Mouse (Mus musculus): Measurements from ENCODE around the gene Ndufv3. TPM values are rescaled to one million over a fixed set of nuclear protein-coding genes. Genes with fewer than 3 reads are reported as not detected.

The Ndufv3 gene
- total and polyA plus RNA-seq, 2 experiments from 2014 or later: 257 to 513 TPM

DNA sequence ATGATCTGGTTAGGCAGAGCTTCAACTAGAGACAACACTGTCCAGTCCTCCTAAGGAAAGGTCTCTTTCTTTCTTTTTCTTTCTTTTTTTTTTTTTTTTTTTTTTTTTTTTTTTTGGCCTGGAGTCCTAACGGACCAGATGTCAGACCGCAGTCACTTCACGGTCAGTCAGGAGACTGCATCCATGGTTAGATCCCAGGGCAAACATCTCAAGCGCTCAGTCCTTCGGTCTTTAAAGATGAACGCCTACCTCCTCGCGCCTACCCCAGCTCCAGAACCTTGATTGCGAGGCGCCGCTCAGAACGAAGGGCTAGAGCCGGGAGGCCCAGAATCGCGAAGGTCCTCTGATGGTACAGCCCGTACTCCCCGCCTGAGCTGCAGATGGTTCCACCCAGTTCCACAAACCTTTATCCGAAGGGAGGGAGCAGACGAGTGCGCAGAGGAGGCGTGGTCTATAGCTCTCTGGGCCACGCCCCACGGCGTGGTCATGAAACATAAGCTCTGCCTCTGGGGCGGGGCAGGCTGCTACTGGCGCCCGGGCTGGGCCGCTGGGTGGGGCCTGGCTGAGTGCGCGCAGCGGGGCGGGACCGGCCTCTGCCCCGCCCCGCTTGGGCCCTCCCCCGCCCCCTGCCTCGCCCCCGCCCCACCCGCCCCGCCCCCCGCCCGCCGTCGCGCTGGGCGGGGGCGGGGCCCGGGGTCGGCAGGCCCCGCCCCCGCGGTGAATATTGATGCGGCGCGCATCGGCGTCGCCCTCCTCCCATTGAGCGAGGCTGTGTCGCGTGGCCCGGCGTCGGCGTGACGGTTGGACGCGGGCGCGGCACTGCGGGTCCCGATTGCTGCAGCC is 44.3 kb downstream of the Ndufv3 start, which contains the start of gene Pknox1:
Pknox1 (plus strand) TSS at position 720 of the 843 bp plus-strand sequence.
- no peak for TF ChIP-seq CTCF (IDR thresholded peaks at IDR 0.05)
- DNase-seq (ENCODE audit: low spot score): peak; percentile 100
- Histone ChIP-seq H3K27me3 (ENCODE audit: insufficient read depth, low read length) (no peaks in the 10 kb centered on the region), H3K4me1 (ENCODE audit: insufficient read depth, low read length) (peaks cover 28% of the 10 kb centered on the region), H3K9ac (replicated peaks; ENCODE audit: low read length, poor library complexity, severe bottlenecking) (peak within 1 kb of the TSS; percentile 84), H3K4me2 (ENCODE audit: low read depth, low read length, poor library complexity, severe bottlenecking) (peak within 1 kb of the TSS; percentile 89), H3K27ac (ENCODE audit: low read depth, low read length) (peak within 1 kb of the TSS; percentile 99), H3K36me3 (ENCODE audit: insufficient read depth, low read length) (no peaks in the 10 kb centered on the region), H3K4me3 (ENCODE audit: low read depth, low read length) (peak within 1 kb of the TSS; percentile 85), H3K9me3 (ENCODE audit: low read length) (no peaks in the 10 kb centered on the region)
- ATAC-seq (ENCODE audit: low FRiP score): peak; percentile 97
- WGBS: 0% methylated on average over 49 of the region's 72 CpGs

- peak overlapping the region; percentile 99 for H3K27ac ChIP-seq (ENCODE audit: low read depth, low read length)
- no peak for DNase-seq (ENCODE audit: low spot score)
- peak overlapping the region; percentile 85 for H3K4me3 ChIP-seq (ENCODE audit: low read depth, low read length)
- TF ChIP-seq CTCF (IDR thresholded peaks at IDR 0.05): no peak
- no peaks in the 10 kb centered on the region for H3K9me3 ChIP-seq (ENCODE audit: low read length)
- no peaks in the 10 kb centered on the region for H3K36me3 ChIP-seq (ENCODE audit: insufficient read depth, low read length)
- H3K27me3 ChIP-seq (ENCODE audit: insufficient read depth, low read length): no peaks in the 10 kb centered on the region
- ATAC-seq (ENCODE audit: low FRiP score): no peak
- peak overlapping the region; percentile 84 for H3K9ac ChIP-seq (replicated peaks; ENCODE audit: low read length, poor library complexity, severe bottlenecking)
- peaks cover 31% of the 10 kb centered on the region for H3K4me1 ChIP-seq (ENCODE audit: insufficient read depth, low read length)
- H3K4me2 ChIP-seq (ENCODE audit: low read depth, low read length, poor library complexity, severe bottlenecking): peak overlapping the region; percentile 89
- 0% methylated on average over 7 of the region's 44 CpGs for WGBS
Observed at GRCm38 (mm10) chr17:31564858-31565140, 44.9 kb downstream of the Ndufv3 start.

GRCm38 (mm10) chr17:31565141-31566056 is 45.5 kb downstream of the Ndufv3 start:
- Histone ChIP-seq H3K4me1 (ENCODE audit: insufficient read depth, low read length) (peaks cover 31% of the 10 kb centered on the region), H3K9me3 (ENCODE audit: low read length) (no peaks in the 10 kb centered on the region), H3K4me3 (ENCODE audit: low read depth, low read length) (peak overlapping the region; percentile 85), H3K9ac (replicated peaks; ENCODE audit: low read length, poor library complexity, severe bottlenecking) (peak overlapping the region; percentile 84), H3K4me2 (ENCODE audit: low read depth, low read length, poor library complexity, severe bottlenecking) (peak overlapping the region; percentile 89), H3K27me3 (ENCODE audit: insufficient read depth, low read length) (no peaks in the 10 kb centered on the region), H3K27ac (ENCODE audit: low read depth, low read length) (peak overlapping the region; percentile 99), H3K36me3 (ENCODE audit: insufficient read depth, low read length) (no peaks in the 10 kb centered on the region)
- under 1% methylated on average over 69 of the region's 88 CpGs for WGBS
- ATAC-seq (ENCODE audit: low FRiP score): peak; percentile 55
- DNase-seq (ENCODE audit: low spot score): peak; percentile 86
- peak; percentile 31 for TF ChIP-seq CTCF (IDR thresholded peaks at IDR 0.05)

DNA sequence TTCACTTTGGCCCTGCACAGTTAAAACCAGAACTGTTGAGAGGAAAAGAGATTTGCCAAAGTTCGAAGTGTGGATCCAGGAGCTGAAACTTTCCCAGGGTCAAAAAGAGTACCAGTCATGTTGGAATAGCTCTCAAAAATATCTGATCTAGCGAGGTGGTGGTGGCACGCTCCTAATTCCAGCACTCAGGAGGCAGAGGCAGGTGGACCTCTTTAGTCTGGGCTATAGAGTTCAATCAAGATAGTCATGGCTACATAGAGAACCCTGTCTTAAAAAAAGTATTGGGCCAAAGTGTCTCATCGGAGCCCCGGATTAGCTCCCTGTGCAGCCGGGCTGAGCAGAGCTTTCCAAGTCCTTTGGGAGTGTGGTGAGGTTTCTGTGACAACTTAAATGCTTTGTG is 46.4 kb downstream of the Ndufv3 start:
- peak overlapping the region; percentile 84; the same call in 1 of the 2 replicates for H3K9ac ChIP-seq (replicated peaks; ENCODE audit: low read length, poor library complexity, severe bottlenecking)
- no peak for TF ChIP-seq CTCF (IDR thresholded peaks at IDR 0.05)
- H3K4me2 ChIP-seq (ENCODE audit: low read depth, low read length, poor library complexity, severe bottlenecking): peak overlapping the region; percentile 89
- no peaks in the 10 kb centered on the region for H3K27me3 ChIP-seq (ENCODE audit: insufficient read depth, low read length)
- H3K36me3 ChIP-seq (ENCODE audit: insufficient read depth, low read length): no peaks in the 10 kb centered on the region
- no peaks in the 10 kb centered on the region for H3K9me3 ChIP-seq (ENCODE audit: low read length)
- no peak for ATAC-seq (ENCODE audit: low FRiP score)
- WGBS: 42% methylated on average over 6 of the region's 6 CpGs
- H3K27ac ChIP-seq (ENCODE audit: low read depth, low read length): peak overlapping the region; percentile 99; the same call in 1 of the 2 replicates
- DNase-seq (ENCODE audit: low spot score): no peak
- H3K4me1 ChIP-seq (ENCODE audit: insufficient read depth, low read length): peaks cover 31% of the 10 kb centered on the region
- H3K4me3 ChIP-seq (ENCODE audit: low read depth, low read length): peak overlapping the region; percentile 85

DNA sequence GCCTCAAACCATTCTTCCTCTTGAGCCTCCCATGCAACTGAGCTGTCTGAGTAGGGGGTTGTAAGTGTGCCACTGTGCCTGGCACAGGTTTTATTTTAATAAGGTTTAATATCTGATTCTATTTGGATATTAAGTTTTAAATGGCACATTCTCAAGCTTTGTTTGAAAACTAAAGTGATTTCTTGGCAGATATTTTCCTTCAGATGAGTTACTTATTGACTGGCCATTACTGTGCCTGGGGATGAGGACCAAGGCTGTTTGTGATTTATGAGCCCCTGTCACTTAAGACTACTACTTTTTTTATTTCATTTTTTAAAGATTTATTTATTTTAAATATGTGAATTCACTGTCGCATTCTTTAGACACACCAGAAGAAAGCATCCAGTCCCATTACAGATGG is 49.8 kb downstream of the Ndufv3 start:
- H3K4me2 ChIP-seq (ENCODE audit: low read depth, low read length, poor library complexity, severe bottlenecking): no peak overlapping the region
- WGBS: 97% methylated on average over 1 of the region's 1 CpGs
- no peak for ATAC-seq (ENCODE audit: low FRiP score)

More for the DNA sequence above, 49.8 kb downstream of the Ndufv3 start:
- no peak for DNase-seq (ENCODE audit: low spot score)
- no peak overlapping the region for H3K27ac ChIP-seq (ENCODE audit: low read depth, low read length)
- no peak for TF ChIP-seq CTCF (IDR thresholded peaks at IDR 0.05)
- no peaks in the 10 kb centered on the region for H3K36me3 ChIP-seq (ENCODE audit: insufficient read depth, low read length)
- H3K4me3 ChIP-seq (ENCODE audit: low read depth, low read length): no peak overlapping the region
- peaks cover 28% of the 10 kb centered on the region for H3K4me1 ChIP-seq (ENCODE audit: insufficient read depth, low read length)
- H3K27me3 ChIP-seq (ENCODE audit: insufficient read depth, low read length): no peaks in the 10 kb centered on the region
- H3K9ac ChIP-seq (replicated peaks; ENCODE audit: low read length, poor library complexity, severe bottlenecking): no peak overlapping the region
- no peaks in the 10 kb centered on the region for H3K9me3 ChIP-seq (ENCODE audit: low read length)

Measured in midbrain, postnatal 0 days (tissue).